Mouse (Mus musculus): ENCODE measurements at regions not wholly inside any gene's neighbourhood (a gene's known extent, or its start where the extent isn't known, plus 50 kb on each side); places are given as distances from the start of the nearest gene placed in this dataset.

DNA sequence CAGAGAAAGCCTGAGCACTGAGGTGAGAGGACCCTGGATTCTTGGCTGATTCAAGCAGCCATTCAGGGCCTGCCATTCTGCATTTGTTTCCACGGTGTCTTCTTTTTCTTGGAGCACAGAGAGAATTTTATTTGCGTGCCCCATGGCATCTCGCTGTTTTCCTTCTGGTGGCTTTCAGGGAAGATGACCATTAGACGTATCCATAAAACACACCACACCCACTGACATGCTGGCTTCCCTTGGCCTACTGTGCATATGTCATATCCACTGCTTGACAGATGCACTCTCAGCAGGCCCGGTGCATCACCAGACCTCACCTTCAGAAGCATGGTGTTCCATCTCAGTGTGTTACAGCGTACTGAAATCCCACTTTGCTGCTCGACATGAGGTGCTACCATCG is 131.0 kb upstream of the Cnr1 start:
- TF ChIP-seq CTCF (IDR thresholded peaks at IDR 0.05; ENCODE audit: control insufficient read depth, insufficient read depth, insufficient read length) = no peak
- no peak for TF ChIP-seq MYOG (IDR thresholded peaks at IDR 0.05; ENCODE audit: control insufficient read depth, extremely low read depth, insufficient read length)
- TF ChIP-seq MAX (IDR thresholded peaks at IDR 0.05) = no peak
- TF ChIP-seq MYOD1 (IDR thresholded peaks at IDR 0.05; ENCODE audit: control insufficient read depth, insufficient read length, low read depth) = no peak
- no peak for TF ChIP-seq FOSL1 (IDR thresholded peaks at IDR 0.05; ENCODE audit: insufficient read depth, low read length, poor library complexity, severe bottlenecking)
